Mouse (Mus musculus): Measurements from ENCODE around the gene Mocs3. TPM values are rescaled to one million over a fixed set of nuclear protein-coding genes. Genes with fewer than 3 reads are reported as not detected.

Mocs3 gene
- total and polyA plus RNA-seq, 3 experiments = 5.7 to 14.9 (median 10.5) TPM

GRCm38 (mm10) chr2:168233286-168233685 lies 2.9 kb downstream of the Mocs3 start:
- DNase-seq (ENCODE audit: low spot score) (no peak), ATAC-seq (ENCODE audit: extremely low read depth, insufficient number of reproducible peaks, low FRiP score, poor library complexity, severe bottlenecking) (no peak)
- Histone ChIP-seq H3K9me3 (replicated peaks) (no peaks in the 10 kb centered on the region), H3K4me1 (ENCODE audit: insufficient read depth, low read depth, low read length) (peaks cover 40% of the 10 kb centered on the region), H3K4me3 (ENCODE audit: low read depth, low read length) (no peak overlapping the region), H3K36me3 (replicated peaks) (peaks cover 49% of the 10 kb centered on the region), H3K27me3 (ENCODE audit: insufficient read depth, low read length) (peaks cover 1% of the 10 kb centered on the region)
- TF ChIP-seq TAL1 (conservative IDR thresholded peaks at IDR 0.05; ENCODE audit: low read depth, low read length) = no peak
- no peak for TF ChIP-seq GATA1 (IDR thresholded peaks at IDR 0.05; ENCODE audit: borderline replicate concordance, low read length)
- TF ChIP-seq CTCF (IDR thresholded peaks at IDR 0.05; ENCODE audit: low read depth, low read length) = no peak
- no peak for TF ChIP-seq POLR2AphosphoS5 (IDR thresholded peaks at IDR 0.05; ENCODE audit: insufficient replicate concordance, low read depth, low read length)
- no peak for TF ChIP-seq GATA2 (IDR thresholded peaks at IDR 0.05; ENCODE audit: borderline replicate concordance, low read depth, low read length)

DNA sequence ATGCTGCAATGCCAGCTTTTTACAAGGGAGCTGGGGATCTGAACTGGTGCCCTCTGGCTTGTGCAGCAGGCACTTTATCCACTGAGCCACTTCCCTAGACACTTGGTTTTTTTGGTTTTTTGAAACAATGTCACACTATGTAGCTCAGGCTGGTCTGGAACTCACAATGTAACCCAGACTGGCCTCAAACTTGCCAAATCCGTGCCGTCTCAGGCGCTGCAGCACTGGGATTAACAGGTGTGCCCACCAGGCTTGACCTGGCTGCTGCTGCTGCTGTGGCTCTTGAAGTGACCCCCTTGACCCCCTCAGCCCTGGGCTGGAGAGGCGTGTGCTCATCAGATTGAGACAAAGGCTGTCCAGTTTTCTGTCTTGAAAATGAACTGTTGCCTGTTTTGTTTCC lies 7.9 kb downstream of the Mocs3 start:
- peaks cover 4% of the 10 kb centered on the region for H3K27me3 ChIP-seq (ENCODE audit: insufficient read depth, low read length)
- DNase-seq (ENCODE audit: low spot score) (no peak), ATAC-seq (ENCODE audit: extremely low read depth, insufficient number of reproducible peaks, low FRiP score, poor library complexity, severe bottlenecking) (no peak)
- H3K4me1 ChIP-seq (ENCODE audit: insufficient read depth, low read depth, low read length) = peaks cover 8% of the 10 kb centered on the region; the same call in 1 of the 2 replicates
- no peak for TF ChIP-seq POLR2AphosphoS5 (IDR thresholded peaks at IDR 0.05; ENCODE audit: insufficient replicate concordance, low read depth, low read length)
- peaks cover 23% of the 10 kb centered on the region for H3K36me3 ChIP-seq (replicated peaks)
- no peak overlapping the region for H3K4me3 ChIP-seq (ENCODE audit: low read depth, low read length)
- no peaks in the 10 kb centered on the region for H3K9me3 ChIP-seq (replicated peaks)

GRCm38 (mm10) chr2:168242841-168243240 lies 12.4 kb downstream of the Mocs3 start:
- peaks cover 14% of the 10 kb centered on the region for H3K27me3 ChIP-seq (ENCODE audit: insufficient read depth, low read length)
- H3K9me3 ChIP-seq (replicated peaks) = no peaks in the 10 kb centered on the region
- no peak for TF ChIP-seq GATA2 (IDR thresholded peaks at IDR 0.05; ENCODE audit: borderline replicate concordance, low read depth, low read length)
- TF ChIP-seq POLR2AphosphoS5 (IDR thresholded peaks at IDR 0.05; ENCODE audit: insufficient replicate concordance, low read depth, low read length) = no peak
- TF ChIP-seq TAL1 (conservative IDR thresholded peaks at IDR 0.05; ENCODE audit: low read depth, low read length) = no peak
- no peaks in the 10 kb centered on the region for H3K36me3 ChIP-seq (replicated peaks)
- H3K4me3 ChIP-seq (ENCODE audit: low read depth, low read length) = no peak overlapping the region
- ATAC-seq (ENCODE audit: extremely low read depth, insufficient number of reproducible peaks, low FRiP score, poor library complexity, severe bottlenecking) = no peak
- no peak for DNase-seq (ENCODE audit: low spot score)
- no peaks in the 10 kb centered on the region for H3K4me1 ChIP-seq (ENCODE audit: insufficient read depth, low read depth, low read length)

GRCm38 (mm10) chr2:168243278-168243677 lies 12.9 kb downstream of the Mocs3 start:
- Histone ChIP-seq H3K36me3 (replicated peaks) (no peaks in the 10 kb centered on the region), H3K27me3 (ENCODE audit: insufficient read depth, low read length) (peaks cover 13% of the 10 kb centered on the region), H3K4me1 (ENCODE audit: insufficient read depth, low read depth, low read length) (no peaks in the 10 kb centered on the region), H3K9me3 (replicated peaks) (no peaks in the 10 kb centered on the region), H3K4me3 (ENCODE audit: low read depth, low read length) (no peak overlapping the region)
- ATAC-seq (ENCODE audit: extremely low read depth, insufficient number of reproducible peaks, low FRiP score, poor library complexity, severe bottlenecking) (no peak), DNase-seq (ENCODE audit: low spot score) (no peak)
- TF ChIP-seq POLR2AphosphoS5 (IDR thresholded peaks at IDR 0.05; ENCODE audit: insufficient replicate concordance, low read depth, low read length) (no peak), GATA2 (IDR thresholded peaks at IDR 0.05; ENCODE audit: borderline replicate concordance, low read depth, low read length) (no peak), CTCF (IDR thresholded peaks at IDR 0.05; ENCODE audit: low read depth, low read length) (no peak), GATA1 (IDR thresholded peaks at IDR 0.05; ENCODE audit: borderline replicate concordance, low read length) (no peak), TAL1 (conservative IDR thresholded peaks at IDR 0.05; ENCODE audit: low read depth, low read length) (no peak)

DNA sequence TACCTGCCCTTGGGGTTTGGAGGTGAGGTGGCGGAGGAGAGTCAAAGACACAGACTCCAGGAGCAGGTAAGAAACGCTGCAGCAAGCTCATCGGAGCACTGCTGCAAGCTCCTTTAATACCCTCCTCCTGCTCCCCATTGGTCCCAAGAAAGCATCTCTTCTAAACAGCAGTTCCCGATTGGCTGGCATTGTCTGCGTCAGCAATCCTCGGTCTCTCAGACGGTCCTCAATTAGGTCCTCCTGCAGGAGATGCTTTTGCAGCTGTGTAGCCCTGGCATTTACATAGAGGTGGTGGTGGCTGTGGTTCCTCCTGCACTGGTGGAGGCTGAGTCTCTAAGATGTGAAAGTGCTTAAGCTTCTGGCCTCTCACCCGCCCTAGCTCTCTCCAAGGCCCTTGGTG lies 15.1 kb downstream of the Mocs3 start:
- ATAC-seq (ENCODE audit: extremely low read depth, insufficient number of reproducible peaks, low FRiP score, poor library complexity, severe bottlenecking) = no peak
- TF ChIP-seq GATA1 (IDR thresholded peaks at IDR 0.05; ENCODE audit: borderline replicate concordance, low read length) = no peak
- no peak for TF ChIP-seq CTCF (IDR thresholded peaks at IDR 0.05; ENCODE audit: low read depth, low read length)
- no peak for TF ChIP-seq POLR2AphosphoS5 (IDR thresholded peaks at IDR 0.05; ENCODE audit: insufficient replicate concordance, low read depth, low read length)
- no peak for TF ChIP-seq GATA2 (IDR thresholded peaks at IDR 0.05; ENCODE audit: borderline replicate concordance, low read depth, low read length)
- no peak for TF ChIP-seq TAL1 (conservative IDR thresholded peaks at IDR 0.05; ENCODE audit: low read depth, low read length)
- Histone ChIP-seq H3K36me3 (replicated peaks) (no peaks in the 10 kb centered on the region), H3K4me1 (ENCODE audit: insufficient read depth, low read depth, low read length) (no peaks in the 10 kb centered on the region; the same call in 1 of the 2 replicates), H3K27me3 (ENCODE audit: insufficient read depth, low read length) (peaks cover 10% of the 10 kb centered on the region), H3K9me3 (replicated peaks) (no peaks in the 10 kb centered on the region), H3K4me3 (ENCODE audit: low read depth, low read length) (no peak overlapping the region)
- DNase-seq (ENCODE audit: low spot score) = no peak

DNA sequence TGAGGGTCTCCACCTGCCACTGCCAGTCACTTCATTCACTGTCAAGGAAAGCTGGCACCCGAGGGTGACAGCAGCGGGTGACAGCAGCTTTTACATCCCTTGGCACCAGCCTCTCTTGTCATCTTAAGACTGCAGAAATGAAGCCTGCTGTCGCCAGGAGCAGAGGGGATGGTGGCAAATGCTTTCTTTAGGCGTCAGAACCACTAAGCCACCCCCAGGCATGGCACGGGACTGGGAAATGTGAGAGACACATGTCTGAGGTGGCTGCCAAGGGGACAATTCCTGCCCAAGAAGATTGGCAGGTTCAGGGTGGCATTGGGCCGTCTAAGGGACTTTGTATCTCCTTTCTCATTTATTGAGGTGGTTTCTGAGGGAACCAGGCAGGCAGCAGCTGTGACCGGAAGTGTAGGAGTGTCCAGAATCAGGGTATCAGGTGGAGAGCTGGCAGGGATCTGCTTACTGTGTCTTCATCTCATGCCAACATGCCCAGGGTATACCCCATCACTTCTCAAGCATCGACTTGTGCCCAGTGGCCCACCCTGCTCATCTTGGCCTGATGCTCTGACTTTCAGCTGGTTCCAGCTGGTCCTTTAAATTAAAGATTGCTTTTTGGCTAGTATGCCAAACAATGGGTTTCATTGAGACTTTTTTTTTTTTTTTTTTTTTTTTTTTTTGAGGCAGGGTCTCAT lies 17.9 kb downstream of the Mocs3 start:
- ATAC-seq (ENCODE audit: extremely low read depth, insufficient number of reproducible peaks, low FRiP score, poor library complexity, severe bottlenecking) (no peak), DNase-seq (ENCODE audit: low spot score) (no peak)
- peaks cover 10% of the 10 kb centered on the region for H3K27me3 ChIP-seq (ENCODE audit: insufficient read depth, low read length)
- no peak overlapping the region for H3K4me3 ChIP-seq (ENCODE audit: low read depth, low read length)
- no peaks in the 10 kb centered on the region for H3K36me3 ChIP-seq (replicated peaks)
- no peaks in the 10 kb centered on the region; the same call in 1 of the 2 replicates for H3K4me1 ChIP-seq (ENCODE audit: insufficient read depth, low read depth, low read length)
- no peak for TF ChIP-seq POLR2AphosphoS5 (IDR thresholded peaks at IDR 0.05; ENCODE audit: insufficient replicate concordance, low read depth, low read length)
- TF ChIP-seq CTCF (IDR thresholded peaks at IDR 0.05; ENCODE audit: low read depth, low read length) = no peak
- TF ChIP-seq TAL1 (conservative IDR thresholded peaks at IDR 0.05; ENCODE audit: low read depth, low read length) = no peak
- no peak for TF ChIP-seq GATA1 (IDR thresholded peaks at IDR 0.05; ENCODE audit: borderline replicate concordance, low read length)
- TF ChIP-seq GATA2 (IDR thresholded peaks at IDR 0.05; ENCODE audit: borderline replicate concordance, low read depth, low read length) = no peak
- H3K9me3 ChIP-seq (replicated peaks) = no peaks in the 10 kb centered on the region

All from G1E (cell line).